Mouse (Mus musculus): ENCODE data around the gene Cnot2.

Cnot2 gene

DNA sequence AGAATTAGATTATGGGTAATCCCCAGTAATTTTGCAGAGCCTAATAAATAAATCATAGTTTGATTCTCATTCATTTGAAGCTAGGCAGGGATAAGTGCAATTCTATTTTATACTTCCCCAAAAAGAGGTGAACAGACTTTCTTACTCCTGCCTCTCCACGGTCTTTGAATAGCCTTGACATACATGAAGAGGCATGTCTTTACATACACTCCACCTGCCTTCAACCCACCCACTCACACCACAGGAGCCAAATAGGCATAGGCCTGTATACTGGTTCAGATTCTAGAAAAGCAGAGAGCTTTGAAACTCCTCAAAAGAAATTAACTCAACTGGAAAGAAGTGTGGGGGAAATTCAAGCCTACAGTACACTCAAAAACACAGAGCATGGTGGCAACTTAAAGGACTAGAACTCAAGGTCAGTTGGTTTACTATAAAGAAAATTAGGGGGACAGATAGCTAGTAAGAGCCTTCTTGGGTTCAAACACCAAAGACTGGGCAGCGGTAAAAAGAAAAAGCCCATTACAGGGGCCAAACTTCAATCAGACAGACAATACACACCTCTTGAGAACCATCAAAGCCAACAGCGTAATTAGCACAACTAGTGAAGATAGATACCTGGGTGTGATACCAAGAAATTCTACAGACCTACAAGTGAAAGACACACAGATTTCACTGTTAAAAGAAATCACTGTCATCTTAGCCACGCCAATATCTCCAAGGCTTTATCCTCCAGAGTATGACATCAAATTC lies 18.4 kb downstream of the Cnot2 start:
- no peak for DNase-seq (ENCODE audit: low spot score in 2 of 2)

DNA sequence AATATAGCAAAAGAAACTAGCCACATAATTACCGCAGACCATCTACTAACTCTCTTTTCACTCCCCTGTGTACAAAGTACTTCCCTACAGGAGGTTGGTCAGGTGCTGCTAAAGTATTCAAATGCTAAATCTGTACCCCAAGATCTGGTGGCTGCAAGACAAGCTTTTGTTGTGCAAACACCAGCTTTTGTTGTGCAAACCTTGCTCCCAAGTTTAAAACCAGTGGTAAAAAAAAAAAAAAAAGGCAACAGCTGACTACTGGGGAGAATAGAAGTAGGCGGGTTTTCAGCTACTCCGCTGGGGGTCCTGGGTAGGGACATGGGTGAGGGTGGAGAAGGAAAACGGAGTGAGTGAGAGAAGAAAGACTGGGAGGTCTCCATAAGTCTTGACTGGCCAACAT lies 19.1 kb downstream of the Cnot2 start:
- no peak for DNase-seq (ENCODE audit: low spot score in 2 of 2)

DNA sequence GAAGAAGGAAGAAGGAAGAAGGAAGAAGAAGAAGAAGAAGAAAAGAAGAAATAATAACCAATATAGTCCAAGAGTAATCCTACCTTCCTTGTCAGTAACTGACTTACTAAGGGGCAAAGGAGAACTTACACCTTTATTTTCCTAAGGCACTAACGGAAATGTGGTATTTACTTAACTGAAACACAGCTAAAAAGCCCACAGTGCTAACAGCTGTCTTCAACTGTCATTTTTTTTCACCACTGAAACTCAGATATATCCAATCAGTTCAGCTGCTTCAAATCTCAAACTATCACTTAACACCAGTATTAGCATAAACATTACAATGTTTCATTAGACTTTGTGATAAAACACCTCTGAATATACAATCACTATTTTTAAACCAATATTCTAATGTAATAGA lies 22.1 kb downstream of the Cnot2 start:
- DNase-seq (ENCODE audit: low spot score in 2 of 2): no peak

DNA sequence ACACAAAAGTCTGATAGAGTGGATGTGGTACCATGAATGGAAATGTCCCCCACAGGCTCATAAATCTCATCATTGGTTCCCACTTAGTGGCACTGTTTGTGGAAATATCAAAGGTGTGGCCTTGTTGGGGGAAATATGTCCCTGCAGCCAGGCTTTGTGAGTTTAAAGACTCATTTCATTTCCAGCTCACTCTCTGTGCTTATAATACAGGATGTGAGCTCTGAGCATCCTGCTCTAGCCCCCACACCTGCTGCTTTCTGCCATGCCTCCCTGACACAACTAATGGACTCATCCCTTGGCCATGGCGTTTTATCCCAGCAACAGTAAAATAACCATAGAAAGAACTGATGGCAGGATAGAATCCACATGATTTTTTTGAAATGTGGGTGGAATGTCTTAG lies 24.1 kb downstream of the Cnot2 start:
- no peak for DNase-seq (ENCODE audit: low spot score in 2 of 2)

DNA sequence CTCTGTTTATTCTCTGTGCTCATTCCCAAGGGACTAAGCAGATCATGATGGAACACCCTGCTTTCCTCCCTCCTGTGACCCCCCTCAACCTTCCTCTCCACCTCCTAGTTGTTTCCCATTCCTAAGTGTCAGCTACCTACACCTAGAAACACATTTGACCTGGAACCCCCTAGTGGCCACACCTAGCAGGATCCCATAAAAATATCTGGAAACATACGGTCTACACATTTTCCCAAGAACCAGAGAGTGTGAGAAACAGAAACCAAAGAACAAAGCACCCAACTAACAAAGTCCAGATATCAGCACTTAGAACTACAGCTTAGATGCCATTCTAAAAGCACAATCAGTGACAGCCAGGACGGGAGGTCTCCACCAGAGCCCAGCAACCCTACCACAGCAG lies 26.9 kb downstream of the Cnot2 start:
- no peak for DNase-seq (ENCODE audit: low spot score in 2 of 2)

DNA sequence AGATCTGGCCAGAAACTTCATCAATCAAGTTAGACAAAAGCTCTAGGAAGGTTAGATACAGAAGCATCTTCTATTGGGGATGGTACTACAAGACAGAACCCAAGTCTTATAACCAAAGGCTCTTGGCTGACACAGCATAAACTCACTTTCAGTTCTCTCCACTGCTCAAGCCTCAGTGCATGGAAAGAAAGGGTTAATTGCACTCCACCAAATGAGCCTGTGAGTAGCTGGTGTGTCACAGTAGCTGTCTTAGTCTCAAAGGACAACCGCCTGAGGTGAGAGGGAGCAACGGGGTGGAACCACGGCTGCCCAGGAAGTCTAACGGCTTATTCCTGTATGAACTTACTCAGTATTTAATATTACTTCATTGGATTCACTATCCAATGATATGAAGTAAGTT lies 33.4 kb downstream of the Cnot2 start:
- DNase-seq (ENCODE audit: low spot score in 2 of 2): no peak

DNA sequence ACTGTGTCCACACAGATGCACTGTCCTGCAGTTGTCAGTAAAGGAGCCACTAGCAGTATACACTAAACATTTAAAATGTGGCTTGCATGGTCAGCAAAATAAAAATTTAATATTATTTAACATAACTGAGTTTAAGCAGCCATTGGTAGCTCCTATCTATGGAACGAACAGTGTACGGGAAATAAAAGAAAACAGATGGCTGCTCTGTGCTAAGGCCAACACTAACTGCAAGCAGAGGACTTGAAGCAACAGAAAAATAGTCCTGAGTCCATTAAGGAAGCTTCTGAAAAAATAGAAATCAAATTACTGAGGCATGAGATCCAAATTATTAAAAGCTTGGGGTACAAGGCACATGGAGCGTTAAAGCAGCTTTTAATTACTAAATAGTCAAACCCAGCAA lies 35.1 kb downstream of the Cnot2 start:
- no peak for DNase-seq (ENCODE audit: low spot score in 2 of 2)

DNA sequence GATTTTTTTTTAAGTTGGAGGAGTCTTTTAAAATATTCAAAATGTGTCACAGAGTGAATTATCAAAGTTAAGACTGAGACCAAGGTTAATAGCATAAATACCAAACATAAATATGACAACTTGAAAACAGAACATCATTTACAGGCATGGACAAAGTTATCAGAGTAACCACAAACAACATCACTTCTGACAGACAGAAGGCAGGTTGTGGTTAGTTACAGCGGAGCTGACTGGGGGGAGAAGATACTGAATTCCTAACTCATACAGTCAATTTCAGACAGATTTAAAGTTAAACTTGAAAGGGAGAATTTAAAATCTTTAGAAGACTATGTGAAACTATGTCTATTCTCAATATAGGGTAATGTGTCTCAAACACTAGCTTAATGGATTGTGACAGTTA lies 38.2 kb downstream of the Cnot2 start:
- no peak for DNase-seq (ENCODE audit: low spot score in 2 of 2)

DNA sequence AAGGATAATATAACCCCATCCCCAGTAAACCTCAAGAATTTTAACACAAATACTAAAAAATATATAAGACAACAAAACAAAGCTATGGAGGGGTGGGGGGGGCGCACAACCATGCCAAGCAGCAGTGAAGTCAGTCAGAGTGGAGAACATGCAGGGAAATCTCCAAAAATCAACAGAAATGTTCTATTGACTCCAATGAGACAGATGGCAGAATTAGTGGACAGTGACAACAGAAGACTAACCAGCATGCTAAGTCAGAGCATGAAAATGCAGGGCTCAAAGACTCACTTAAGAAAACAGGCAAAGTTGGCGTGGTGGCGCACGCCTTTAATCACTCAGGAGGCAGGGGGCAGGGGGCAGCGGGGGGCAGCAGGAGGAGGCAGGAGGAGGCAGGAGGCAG lies 40.6 kb downstream of the Cnot2 start:
- DNase-seq (ENCODE audit: low spot score in 2 of 2): no peak

DNA sequence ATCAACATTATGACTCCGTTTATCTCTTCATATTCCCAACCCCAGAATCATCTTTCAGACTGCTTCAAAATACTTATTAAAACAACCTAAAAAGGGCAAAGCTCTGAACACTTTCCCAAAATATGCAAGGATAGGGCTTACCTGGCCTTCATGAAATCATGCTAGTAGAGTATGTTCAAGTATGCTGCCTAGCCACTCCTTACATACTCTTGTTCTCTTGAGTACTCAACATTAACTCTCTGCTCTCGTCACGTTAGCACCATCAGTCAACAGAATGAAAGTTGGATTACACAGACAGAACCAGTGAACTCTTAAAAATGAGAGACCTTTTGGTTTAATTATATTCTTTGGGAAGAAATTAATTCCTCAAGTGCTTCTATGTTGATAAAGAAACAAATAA lies 43.8 kb downstream of the Cnot2 start:
- no peak for DNase-seq (ENCODE audit: low spot score in 2 of 2)

DNA sequence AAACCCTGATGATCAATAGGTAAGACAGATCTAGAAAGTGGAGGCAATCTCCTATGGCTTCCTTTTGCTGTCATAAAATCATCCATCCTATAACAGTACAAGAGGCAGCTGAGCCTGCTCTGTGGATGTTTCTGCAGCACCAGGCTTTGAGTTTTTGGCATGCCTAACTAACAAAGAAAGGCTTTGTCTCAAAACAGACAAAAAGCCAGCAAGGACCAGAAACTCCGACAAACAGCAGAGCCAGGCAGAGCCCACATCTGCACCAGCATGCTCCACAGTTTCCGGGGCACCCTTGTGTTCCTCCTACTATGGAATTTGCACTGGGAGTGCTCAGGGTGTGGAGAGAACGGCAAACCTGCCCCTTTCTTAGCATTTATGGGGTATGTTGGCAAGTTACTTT lies 47.0 kb downstream of the Cnot2 start:
- no peak for DNase-seq (ENCODE audit: low spot score in 2 of 2)

DNA sequence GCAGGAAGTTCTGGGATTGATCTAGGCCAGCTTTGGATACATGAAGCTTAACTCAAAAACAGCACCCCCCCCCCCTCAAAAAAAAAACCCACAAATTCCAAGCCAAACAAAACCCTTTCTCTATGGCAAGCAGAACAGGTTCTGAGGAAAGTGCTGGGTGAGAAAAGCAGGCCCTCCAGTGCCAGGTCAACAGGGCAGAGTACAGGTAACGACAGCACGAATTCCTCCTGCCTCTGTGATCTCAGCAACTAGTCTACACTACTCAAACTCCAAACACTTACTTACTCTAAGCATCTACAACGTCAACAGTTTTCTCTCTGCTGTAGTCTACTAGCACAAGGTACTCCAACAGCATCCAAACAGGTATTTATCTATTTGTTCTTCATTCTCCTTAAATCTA lies 48.8 kb downstream of the Cnot2 start:
- no peak for DNase-seq (ENCODE audit: low spot score in 2 of 2)

DNA sequence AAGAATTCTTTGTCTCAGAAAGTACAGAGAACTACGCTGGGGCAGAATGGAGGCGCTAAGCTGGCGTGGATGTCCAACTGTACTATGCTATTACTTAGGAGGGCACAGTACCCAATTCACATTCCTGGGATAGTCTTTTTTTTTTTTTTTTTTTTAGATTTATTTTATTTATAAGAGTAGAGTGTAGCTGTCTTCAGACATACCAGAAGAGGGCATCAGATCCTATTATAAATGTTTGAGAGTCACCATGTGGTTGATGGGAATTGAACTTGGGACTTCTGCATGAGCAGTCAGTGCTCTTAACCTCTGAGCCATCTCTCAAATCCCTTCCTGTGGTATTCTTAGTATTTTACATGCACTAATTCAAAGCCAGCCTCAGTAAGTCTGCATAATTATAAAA lies 50.2 kb downstream of the Cnot2 start:
- no peak for DNase-seq (ENCODE audit: low spot score in 2 of 2)

DNA sequence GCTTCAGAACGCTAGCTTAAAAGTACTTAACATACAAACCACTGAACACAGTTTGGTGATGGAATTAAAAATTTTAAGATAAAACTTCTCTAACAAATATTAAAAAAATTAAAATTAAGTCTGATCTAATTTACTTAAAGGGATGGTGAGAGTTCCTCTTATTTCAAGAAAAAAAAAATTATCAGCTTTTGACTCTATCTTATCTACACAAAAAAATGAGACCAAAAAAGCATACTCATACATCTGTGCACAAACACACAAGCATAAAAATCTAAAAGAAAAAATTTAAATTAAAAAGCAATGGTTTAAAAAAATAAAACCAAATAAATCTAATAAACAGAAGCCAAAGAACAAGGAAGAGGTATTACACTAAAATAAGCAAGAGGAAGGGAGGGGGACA lies 61.7 kb downstream of the Cnot2 start:
- no peak for DNase-seq (ENCODE audit: low spot score in 2 of 2)

DNA sequence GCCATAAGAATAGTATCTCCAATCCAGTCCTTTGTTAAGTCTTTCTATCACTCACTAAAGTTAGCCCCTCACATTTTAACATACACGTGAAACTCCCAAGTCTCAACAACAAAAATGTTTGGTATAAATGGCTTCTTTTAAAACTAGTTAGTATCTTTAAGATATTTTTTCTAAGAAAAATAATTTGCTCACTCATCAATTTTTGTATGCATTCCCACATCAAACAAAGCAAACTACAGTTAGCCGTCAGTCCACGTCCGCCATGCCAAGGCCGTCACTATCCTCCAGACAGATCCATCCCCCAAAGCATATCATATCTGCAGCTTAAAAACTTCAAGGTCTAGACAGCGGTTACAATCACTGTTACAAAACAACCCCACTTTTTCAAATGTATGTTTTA lies 65.7 kb downstream of the Cnot2 start:
- DNase-seq (ENCODE audit: low spot score in 2 of 2): no peak

DNA sequence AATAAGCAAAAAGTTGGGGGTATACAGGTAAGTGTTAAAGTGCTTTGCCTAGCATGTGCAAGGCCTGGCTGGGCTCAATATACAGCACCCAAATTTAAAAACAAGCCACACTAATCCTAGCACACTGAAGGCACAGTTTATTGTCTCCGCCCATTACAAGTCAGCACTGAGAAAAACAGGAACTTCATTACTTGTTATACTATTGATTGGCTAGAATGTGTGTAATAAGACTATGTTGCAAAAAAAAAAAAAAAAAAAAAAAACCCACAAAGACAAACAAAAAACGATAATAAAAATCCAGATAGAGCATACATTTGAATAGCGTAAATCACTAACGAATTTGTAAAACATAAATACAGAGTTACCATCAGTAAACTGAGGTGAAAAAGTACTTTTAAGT lies 66.2 kb downstream of the Cnot2 start:
- DNase-seq (ENCODE audit: low spot score in 2 of 2): no peak

DNA sequence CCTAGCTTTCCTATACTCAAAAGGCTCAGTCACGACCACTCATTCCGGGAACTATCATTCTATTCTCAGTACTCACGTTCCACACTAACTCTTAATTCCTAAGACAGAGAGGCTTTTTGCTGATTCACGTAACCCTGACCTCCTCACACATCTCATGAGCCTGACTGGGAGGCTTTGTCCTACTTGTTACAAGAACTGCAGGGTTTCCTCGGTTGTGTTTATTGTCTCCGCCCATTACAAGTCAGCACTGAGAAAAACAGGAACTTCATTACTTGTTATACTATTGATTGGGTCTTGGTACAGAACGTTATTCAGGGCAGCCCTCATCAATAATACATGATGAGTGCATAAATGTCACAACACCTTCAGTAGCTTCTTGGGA lies 68.1 kb downstream of the Cnot2 start:
- no peak for DNase-seq (ENCODE audit: low spot score in 2 of 2)

DNA sequence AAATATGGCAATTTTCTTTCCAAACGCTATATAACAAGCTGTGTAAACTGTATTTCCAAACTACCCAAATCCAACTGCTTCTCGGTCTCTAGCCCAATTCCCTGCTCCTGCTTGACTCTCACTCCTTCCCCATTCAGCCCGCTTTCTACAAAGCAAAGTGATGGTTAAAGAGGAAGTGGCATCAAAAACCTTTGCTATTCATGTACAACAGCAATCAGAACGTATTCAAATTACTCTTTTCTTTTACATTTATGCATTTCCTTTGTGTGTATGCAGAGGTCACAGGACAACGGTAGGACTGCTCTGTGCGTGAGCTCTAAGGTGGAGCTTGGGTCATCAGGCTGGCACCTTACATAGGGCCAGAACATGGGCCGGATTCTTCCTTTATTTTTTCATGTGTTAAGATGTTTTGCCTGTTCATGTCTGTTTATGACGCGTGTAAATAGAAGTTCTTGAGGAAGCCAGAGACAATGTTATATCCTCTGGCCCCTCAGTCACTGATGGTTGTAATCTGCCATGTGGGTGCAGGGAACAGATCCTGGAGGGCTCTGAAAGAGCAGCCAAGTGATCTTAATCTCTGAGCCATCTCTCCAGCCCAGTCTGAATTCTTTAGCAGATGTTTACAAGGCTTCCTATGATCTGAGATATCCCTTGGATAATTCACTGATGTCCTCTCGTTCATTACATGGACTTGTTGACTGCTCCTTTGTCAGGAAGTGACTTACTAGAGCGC lies 68.6 kb downstream of the Cnot2 start:
- no peak for DNase-seq (ENCODE audit: low spot score in 2 of 2)

DNA sequence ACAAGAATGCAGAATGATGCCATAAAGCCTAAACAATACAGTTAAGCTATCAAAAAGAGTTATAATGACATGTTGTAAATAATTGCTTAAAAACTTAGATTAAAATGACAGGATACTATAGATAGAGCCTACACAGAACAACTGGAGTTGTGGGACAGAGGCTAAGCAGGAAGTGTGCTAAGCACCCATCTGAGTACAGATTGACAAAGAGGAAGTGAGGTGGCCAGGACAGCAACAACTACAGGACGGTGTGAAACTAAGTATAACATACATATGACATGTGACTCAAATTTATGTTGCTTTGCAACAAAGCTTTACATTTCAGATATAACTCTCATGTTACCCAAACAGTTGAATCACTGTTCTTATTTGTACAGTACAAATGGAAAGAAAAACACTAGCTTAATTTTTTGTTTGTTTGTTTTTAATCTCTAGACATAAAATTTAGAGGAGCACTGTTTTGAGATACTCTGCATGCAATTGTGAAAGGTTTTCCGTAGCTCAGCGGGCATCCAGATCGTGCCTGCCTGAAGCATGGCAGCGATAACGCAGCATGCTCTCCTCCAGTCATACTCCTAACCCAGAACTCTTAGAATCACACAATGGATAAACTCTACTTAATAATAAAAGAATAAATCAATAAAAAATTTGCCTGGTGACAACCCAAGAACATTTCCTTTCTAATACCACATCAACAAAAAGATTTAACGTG lies 75.9 kb downstream of the Cnot2 start:
- no peak for DNase-seq (ENCODE audit: low spot score in 2 of 2)

DNA sequence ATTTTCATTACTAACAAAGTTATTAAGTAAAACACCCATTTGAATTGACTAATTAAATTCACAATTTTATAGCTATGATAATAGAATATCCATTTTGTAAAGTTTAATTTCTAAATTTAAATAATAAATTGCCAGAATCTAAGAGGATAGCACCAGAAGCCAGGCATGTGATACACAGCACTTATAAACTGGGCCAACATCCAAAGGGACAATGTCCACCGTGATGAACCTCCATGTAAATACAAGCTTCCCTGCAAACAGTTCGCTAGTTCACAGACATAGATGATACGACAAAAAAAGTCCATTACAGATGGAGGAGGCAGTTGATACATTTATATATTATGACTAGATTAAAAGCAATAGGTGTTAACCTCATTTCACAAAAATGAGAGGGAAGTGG lies 88.5 kb downstream of the Cnot2 start:
- no peak for DNase-seq (ENCODE audit: low spot score in 2 of 2)

DNA sequence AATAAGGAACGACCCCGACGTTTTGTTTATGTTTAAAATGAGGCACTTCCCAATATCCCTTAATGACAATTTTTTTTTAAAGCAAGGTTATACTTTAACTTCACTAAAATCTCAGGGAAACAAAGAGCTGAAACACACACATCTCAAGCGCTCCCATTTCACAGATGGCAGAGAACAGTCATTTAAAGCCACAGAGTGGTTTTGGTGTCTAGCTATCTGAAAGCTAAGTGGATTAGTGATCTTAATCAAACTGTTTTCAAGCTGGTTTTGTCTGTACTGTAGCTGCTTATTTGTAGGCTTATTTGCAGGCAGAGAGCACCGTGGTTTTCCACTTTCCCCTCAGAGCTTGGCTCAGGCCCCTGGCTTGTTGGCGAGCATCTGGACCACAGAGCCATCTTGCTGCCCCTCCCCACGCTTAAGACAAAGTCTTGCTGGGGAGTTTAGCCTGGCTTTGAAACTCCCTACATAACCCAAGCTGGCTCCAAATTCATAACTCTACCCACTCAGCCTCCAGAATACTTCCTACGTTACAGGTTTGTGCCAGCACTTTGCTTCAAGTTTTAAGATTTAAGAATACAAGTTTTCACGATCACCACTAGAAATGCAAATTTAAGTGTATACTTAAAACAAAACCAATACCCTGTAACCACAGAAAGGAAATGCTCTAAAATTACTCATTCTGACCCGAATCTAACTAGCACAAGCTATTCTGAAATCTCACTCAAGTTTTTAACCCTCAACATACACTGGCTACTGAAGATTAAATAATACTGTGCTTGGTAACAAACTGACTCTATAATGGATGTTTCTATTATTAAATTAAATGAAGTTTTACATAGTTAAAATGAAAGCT lies 94.2 kb downstream of the Cnot2 start:
- no peak for DNase-seq (ENCODE audit: low spot score in 2 of 2)

DNA sequence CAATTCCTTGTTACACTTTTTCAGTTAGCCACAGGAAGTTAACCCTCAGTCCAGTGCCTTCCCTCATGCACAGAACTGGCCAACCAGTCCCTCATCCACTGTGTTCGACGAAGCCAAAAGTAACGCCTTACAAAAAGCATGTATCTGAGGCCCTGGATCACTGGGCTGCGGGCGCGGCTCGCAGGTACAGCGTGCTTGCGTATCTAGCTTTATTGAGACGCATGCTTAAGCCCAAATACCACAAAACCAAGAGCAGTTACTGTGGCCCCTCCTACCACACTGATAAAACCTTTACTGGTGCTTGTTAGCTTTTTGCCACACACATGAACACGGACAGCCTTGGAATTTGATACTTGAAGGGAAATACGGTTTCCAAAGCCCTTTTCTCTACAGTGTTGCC lies 99.4 kb downstream of the Cnot2 start:
- DNase-seq (ENCODE audit: low spot score in 2 of 2): no peak
